Mouse (Mus musculus) E14TG2a.4 (cell line): Measurements from ENCODE around the gene Urb2.

ENCODE experiments used
- CTCF ChIP-seq: conservative IDR thresholded peaks from 2 replicates; pipeline ENCODE4 v1.5.1; 2014; ENCODE audit warnings: low read length
- POU5F1 ChIP-seq: IDR thresholded peaks from 2 replicates; pipeline ENCODE4 v1.6.1; 2014; ENCODE audit warnings: low read length, borderline replicate concordance

DNA sequence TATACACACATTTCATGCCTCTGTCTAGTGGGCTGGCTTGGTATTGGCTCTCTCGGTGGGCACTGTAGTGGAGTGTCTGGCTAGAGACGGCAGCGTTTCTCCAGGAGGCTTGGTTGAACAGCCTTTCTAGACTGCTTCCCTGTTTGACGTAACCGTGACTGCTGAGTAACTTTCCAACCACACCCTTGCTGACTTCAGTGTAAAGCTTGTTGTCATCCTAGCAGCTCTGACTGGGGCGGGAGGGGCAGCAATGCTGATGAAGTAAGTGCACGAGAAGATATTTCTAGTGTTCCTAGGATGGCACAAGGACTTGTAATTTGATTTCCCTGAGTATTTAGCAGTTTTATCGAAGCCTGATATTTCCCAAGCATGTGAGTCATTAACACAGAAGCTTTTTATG, 24.5 kb downstream of the Urb2 start:
- no peak for TF ChIP-seq CTCF
- TF ChIP-seq POU5F1: no peak
